Mouse (Mus musculus) gastrocnemius, adult 2 months (tissue): ENCODE results near the gene Ltb4r2. TPM values are rescaled to one million over a fixed set of nuclear protein-coding genes. Genes with fewer than 3 reads are reported as not detected.

Source experiments
- DNase-seq: peaks from one replicate; pipeline ENCODE4 v3.0.0; 2022
- H3K27ac ChIP-seq: fragments of 200-600 bp; 2 replicates; pipeline ENCODE4 v1.8.1; 2022; ENCODE audit warnings: mild to moderate bottlenecking
- H3K4me3 ChIP-seq: fragments of 200-600 bp; 2 replicates; pipeline ENCODE4 v1.8.1; 2022; ENCODE audit warnings: mild to moderate bottlenecking, moderate library complexity
- CTCF ChIP-seq: fragments of 200-600 bp; IDR thresholded peaks from 2 replicates; pipeline ENCODE4 v1.8.1; 2022; ENCODE audit warnings: antibody characterized with exemption, mild to moderate bottlenecking, moderate library complexity
- intact Hi-C: fragments of 180-260 bp; cut with DNase I; formaldehyde crosslinking; loops from one replicate; pipeline ENCODE4 v1.15.1; 2025
- total RNA-seq, 2 experiments: library from RNA; stranded (reverse); gene quantifications; 2 replicates each; pipeline ENCODE4 v1.2.3; 2021

Ltb4r2 gene
- total RNA-seq, 2 experiments from 2014 or later: not detected

DNA sequence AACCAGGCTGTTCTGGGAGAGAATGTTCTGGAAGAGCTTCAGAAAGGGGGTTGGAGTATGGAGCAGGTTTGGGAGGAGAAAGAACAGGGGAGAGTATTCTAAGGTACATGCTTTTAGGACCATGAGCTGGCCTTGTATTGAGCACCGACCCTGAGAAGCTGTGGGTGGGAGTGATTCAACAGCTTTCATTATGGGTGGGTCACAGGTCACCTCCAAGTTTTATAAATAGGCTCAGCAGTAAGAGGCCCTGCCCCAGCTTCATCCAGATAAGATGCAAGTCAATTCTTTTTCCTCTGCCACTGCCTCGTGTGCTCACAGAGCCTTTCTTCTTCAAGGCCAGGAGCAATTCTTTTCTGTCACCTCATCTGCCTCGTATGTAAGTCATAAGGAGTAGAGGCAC, 15.9 kb downstream of the Ltb4r2 start:
- no peak for TF ChIP-seq CTCF
- peak; percentile 1 for DNase-seq
- H3K4me3 ChIP-seq: no peak overlapping the region
- intact Hi-C loops: no loop called here
- no peak overlapping the region for H3K27ac ChIP-seq

DNA sequence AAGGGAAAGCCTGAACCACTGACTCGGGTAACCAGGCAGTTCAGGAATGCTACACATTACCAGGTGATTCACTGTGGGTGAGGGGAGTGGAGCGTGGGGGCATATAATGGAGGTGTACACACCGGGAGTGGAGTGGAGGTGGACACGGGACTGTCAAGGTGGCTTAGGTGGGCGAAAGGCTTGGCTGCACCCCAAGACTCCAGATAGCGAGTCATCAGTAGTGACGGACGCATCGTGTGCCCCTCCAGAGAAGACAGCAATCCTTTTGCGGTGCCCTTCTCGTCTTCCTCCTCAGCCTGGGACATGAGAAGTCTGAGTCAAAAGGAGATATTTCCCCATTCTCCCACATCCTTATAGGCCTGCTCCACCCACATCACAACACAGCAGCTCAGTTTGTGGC, 16.6 kb downstream of the Ltb4r2 start:
- peak; percentile 10 for DNase-seq
- TF ChIP-seq CTCF: no peak
- intact Hi-C loops: no loop called here

DNA sequence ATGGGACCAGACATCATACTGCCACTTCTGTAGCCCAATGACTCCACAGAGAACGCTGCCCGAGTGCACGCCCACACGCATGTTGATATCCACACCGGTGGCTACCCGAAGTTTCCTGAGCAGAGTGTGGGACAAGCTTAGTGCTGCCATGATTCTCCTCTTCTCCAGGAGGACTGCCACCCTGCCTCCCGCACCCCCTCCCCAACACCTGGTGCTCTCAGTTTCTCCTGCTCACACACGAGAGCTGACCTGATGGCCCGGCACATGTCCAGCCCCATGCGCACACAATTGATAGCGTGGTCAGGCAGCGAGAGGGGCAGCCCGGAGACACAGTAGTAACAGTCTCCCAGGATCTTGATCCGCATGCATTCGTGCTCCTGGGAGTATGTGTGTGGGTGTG, 17.5 kb downstream of the Ltb4r2 start:
- H3K4me3 ChIP-seq: no peak overlapping the region
- peak; percentile 16 for DNase-seq
- no peak for TF ChIP-seq CTCF
- intact Hi-C loops: no loop called here
- no peak overlapping the region for H3K27ac ChIP-seq

More for the DNA sequence above, 16.6 kb downstream of the Ltb4r2 start:
- H3K4me3 ChIP-seq: no peak overlapping the region
- H3K27ac ChIP-seq: no peak overlapping the region

DNA sequence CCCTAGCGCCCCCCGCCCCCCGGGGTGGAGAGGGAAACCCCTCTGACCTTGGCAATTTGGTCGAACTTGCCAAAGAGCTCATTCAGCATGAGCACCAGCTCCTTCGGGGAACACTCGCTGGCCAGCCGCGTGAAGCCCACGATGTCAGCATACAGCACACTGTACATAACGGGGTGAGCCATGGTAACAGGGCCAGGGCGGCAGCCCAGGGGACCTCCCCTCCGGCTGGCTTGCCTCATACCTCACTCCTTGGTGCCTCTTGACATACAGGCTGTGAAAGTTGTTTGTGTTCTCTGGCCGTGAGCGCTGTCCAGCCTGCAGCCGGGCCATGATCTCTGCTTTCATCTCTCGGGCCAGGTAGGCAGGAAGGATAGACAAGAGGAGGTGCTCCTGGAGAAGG, 18.4 kb downstream of the Ltb4r2 start:
- Histone ChIP-seq H3K4me3 (no peak overlapping the region), H3K27ac (no peak overlapping the region)
- intact Hi-C loops: loop anchor here (2.0 kb wide), 1 partner anchor 85 kb away; no protein-coding TSS in a partner anchor
- no peak for TF ChIP-seq CTCF
- peak; percentile 15 for DNase-seq

DNA sequence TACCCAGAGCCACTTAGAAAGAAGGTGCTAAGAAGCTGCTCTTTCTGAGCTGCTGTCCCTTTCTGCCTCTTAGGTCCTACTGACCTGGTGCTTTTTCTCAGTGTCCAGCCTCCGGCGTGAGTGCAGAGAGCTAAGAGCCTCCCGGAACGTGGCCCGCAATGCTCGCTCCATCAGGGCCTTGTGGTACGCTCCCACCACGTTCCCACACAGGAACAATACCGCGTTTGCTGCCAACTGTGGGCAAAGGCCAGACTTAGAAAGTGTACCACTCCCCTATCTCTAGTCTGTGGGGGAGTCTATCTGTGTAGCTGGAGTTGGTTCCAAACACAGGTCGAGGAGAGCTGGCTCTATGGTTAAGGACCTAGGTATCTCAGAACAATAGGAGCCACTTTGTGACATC, 19.5 kb downstream of the Ltb4r2 start:
- DNase-seq: peak; percentile 17
- Histone ChIP-seq H3K27ac (no peak overlapping the region), H3K4me3 (no peak overlapping the region)
- intact Hi-C loops: loop anchor here (2.0 kb wide), 1 partner anchor 84 kb away; no protein-coding TSS in a partner anchor
- TF ChIP-seq CTCF: no peak

DNA sequence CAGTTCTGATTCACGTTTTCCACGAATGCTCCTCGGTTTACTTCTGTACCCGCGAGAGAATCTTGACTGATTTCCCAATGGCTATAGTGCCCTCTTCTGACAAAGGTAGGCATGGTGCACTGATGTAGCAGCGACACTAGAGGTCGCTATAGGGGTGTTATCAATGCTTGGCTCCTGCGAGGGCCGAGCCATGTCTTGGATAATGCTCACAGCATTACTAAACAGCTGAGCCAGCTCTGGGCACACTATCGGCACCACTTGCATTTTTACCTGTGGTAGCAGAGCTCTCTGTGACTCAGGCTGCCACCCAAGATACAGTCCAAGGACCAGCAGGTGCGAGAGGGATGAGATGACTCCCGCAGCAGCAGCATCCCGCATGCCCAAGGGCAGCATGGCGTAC, 20.1 kb downstream of the Ltb4r2 start:
- Histone ChIP-seq H3K4me3 (peak overlapping the region; percentile 81), H3K27ac (peak overlapping the region; percentile 87)
- DNase-seq: peak; percentile 66
- intact Hi-C loops: loop anchor here (2.0 kb wide), 1 partner anchor 83 kb away; no protein-coding TSS in a partner anchor
- TF ChIP-seq CTCF: peak; percentile 99

DNA sequence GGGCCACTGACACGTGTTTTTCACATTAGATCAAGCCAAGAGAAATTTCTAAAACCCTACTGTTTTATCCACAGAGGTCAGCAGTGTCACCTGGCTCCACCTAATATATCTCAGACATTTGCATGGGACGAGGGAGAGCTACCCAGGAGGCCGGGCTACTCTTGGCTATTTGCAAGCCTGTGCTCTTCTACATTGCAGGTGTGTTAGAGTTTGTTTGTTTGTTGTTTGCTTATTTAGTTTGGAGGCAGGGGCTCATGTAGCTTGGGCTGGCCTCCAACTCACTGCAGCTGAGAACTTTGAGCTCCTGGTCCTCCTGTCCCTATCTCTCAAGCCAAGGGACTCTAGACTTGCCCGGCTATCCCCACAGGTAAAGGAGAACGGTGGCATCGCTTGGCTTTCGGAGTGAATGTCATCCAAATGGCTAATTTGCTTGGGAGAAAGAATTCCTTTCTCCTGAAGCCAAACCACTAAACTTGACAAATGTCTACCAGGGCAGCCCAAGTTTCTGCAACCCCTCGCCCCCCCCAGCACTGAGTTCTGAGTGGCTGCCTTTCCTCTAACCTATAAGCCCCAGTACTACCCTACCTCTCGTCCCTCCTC, 21.2 kb downstream of the Ltb4r2 start:
- no peak for TF ChIP-seq CTCF
- intact Hi-C loops: loop anchor here (2.0 kb wide), 1 partner anchor 40 kb away; the partner anchor contains the start of gene Nfatc4
- no peak for DNase-seq
- Histone ChIP-seq H3K4me3 (peak overlapping the region; percentile 81), H3K27ac (peak overlapping the region; percentile 87)

DNA sequence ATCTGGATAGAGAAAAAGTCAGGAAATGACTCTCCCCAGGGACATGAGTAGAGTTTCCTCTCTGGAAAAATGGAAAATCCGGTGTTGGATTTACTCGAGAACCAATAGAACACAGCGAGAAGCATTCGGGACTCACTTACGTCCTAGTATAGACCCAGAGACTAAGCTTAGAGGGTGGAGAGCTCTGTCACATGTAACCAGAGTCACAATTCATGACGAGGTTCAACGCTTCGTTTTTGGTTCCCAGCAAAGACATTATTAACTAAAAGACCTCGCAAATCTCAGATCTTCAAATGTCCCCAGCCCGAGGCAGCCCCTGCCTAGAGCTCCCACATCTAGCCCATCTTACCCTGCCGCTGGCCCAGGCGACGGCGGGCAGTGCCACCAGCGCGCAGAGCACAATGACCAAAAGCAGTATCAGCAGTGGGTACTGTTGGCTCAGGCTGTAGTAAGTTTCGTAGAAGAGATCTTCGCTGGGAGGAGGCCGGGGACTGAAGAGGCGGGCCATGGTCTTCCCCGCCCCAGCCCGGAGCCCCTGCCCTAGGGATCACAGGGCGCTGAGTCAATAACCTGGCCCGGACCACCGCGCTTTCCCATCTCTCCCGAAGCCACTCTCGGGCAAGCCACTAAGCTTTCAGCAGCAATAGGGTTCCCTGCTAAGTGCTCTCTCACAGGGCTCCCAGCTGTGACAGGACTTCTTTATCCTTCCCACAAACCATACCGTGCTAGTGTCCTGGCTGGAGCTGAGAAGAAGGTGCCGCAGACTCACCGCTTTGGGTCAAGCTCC, 22.1 kb downstream of the Ltb4r2 start:
- intact Hi-C loops: loop anchor here (2.0 kb wide), 1 partner anchor 39 kb away; the partner anchor contains the start of gene Nfatc4
- peak overlapping the region; percentile 87 for H3K27ac ChIP-seq
- no peak for TF ChIP-seq CTCF
- peak overlapping the region; percentile 81 for H3K4me3 ChIP-seq
- DNase-seq: peak; percentile 43

DNA sequence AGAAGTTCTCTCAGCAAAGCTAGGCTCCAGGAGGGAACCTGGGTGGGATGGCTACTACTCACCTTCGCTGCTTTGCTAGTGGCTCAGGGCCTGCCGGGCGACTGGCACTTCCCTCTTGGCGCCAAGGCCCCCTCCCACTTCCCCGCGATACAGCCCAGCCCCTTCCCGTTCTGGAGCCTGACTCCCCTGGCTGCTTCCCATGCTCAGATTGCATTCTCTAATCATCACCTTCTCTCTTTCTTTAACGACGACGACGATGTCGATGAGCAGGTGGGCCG, 22.7 kb downstream of the Ltb4r2 start, which contains the start of gene Adcy4:
Adcy4 (minus strand) TSS at position 138 of the 278 bp plus-strand sequence.
- peak within 1 kb of the TSS; percentile 81 for H3K4me3 ChIP-seq
- intact Hi-C loops: loop anchor here (2.0 kb wide), 1 partner anchor 39 kb away; the partner anchor contains the start of gene Nfatc4
- TF ChIP-seq CTCF: no peak
- peak; percentile 51 for DNase-seq
- H3K27ac ChIP-seq: peak within 1 kb of the TSS; percentile 87

DNA sequence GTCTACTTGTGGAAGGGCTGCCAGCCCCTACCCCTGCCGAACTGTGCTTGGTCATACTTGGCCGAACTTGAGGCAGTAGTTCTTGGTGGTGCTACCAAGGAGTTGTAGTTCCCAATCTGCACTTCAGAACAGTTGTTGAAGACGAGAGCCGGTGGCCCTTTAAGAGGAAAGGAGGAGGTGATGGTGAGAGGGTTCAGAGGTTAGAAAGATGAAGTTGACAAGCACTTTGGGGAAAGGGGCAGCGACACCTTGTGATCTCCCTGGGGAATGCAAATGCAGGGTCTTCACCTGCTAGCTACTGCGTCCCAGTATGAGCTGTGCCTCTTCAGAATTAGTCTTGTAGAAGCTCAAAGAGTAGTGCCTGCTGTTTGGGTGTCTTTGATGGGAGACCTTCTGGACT, 24.0 kb downstream of the Ltb4r2 start:
- no peak for TF ChIP-seq CTCF
- Histone ChIP-seq H3K27ac (peak overlapping the region; percentile 87; the same call in 1 of the 2 replicates), H3K4me3 (no peak overlapping the region)
- intact Hi-C loops: no loop called here
- DNase-seq: no peak

DNA sequence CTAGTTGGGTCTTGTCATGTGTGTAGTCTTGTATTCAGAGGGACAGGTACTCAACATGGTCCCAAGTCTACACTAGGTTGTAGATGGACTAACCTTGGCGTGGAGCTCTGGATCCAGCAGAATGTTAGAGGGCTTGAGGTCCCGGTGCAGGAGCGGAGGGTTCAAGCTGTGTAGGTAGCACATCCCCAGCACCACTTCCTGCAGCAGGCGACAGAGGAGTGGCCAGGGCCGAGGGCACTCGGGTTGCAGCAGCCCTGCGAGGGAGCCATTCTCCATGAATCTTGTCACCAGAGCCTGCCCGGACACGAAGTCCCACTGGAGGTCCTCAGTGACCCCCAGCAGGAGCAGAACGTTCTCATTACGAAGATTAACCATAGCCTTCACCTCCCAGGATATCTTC, 26.5 kb downstream of the Ltb4r2 start:
- no peak for DNase-seq
- Histone ChIP-seq H3K27ac (no peak overlapping the region), H3K4me3 (peak overlapping the region; percentile 69; the same call in 1 of the 2 replicates)
- no peak for TF ChIP-seq CTCF
- intact Hi-C loops: no loop called here

DNA sequence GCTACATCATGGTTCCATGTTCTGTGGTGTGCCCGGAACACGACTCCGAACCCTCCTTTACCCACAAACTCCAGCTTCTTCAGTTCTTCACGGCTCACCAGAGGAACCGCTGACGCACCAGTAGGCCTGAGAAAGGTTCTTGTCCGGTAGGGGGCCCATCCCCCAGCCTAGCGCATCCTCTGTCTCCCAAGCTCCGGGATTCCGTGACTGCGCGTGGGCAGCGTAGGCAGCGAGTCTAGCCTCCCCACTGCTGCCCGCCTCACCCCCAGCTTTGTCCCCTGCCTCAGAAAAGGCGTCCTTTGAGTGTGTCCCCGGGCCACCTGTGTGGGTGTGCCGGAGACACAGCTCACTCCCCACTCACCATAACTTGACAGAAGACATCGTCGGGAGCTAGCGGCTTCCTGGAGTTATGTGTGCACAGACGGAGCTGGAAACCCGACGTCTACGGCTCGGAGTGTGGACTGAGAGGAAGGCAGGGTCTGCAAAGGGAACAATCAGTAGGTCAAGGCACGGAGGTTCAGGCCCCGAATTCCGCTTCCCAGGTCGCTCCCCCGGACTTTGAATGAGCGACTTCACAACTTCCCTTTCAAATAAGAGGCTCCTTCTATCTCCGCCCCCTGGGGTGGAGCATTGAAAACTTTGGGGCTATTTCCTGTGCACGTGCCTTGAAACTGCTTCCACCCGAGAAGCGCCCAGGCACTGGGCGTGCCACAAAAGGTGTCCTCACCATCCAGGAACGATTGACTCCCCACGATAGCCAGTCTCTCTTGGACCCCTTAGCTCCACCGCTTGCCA, 27.2 kb downstream of the Ltb4r2 start, which contains the start of gene Ripk3:
Ripk3 (minus strand) TSS at position 610 of the 795 bp plus-strand sequence.
- H3K27ac ChIP-seq: no peak within 1 kb of the TSS; the same call in 1 of the 2 replicates
- DNase-seq: peak; percentile 50
- intact Hi-C loops: no loop called here
- peak within 1 kb of the TSS; percentile 69 for H3K4me3 ChIP-seq
- TF ChIP-seq CTCF: no peak

DNA sequence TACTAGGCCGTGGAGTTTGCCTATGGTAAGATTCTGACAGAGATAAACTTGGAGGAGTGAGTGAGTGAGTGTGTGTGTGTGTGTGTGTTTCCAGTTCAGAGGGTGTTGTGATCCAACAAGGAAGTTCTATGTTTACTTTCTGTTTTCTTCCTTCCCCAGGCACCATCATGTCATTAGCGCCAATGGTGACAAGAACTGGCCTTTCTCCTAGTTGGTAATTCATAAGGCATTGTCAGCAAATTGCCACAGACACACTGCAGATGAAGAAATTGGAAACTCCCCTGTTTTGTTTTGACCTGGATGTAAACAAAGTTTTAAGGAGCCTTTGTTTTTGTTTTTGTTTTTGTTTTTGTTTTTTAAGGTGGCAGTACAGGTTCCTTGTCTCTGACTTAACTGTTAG, 32.2 kb downstream of the Ltb4r2 start:
- H3K4me3 ChIP-seq: no peak overlapping the region
- no peak overlapping the region for H3K27ac ChIP-seq
- no peak for DNase-seq
- no peak for TF ChIP-seq CTCF
- intact Hi-C loops: no loop called here
